Mouse (Mus musculus): ENCODE results near the gene Irf8.

GRCm38 (mm10) chr8:120693861-120694493, 42.2 kb upstream of the Irf8 start:
- no peak for TF ChIP-seq SIN3A (IDR thresholded peaks at IDR 0.05; ENCODE audit: low read length)
- TF ChIP-seq EP300 (IDR thresholded peaks at IDR 0.05; ENCODE audit: low read depth in 1 of 2, low read length in 2 of 2) = no peak

Measured in MEL (cell line).